ENCODE assay signal across 14 mouse cellular contexts in genomic region chr13:43305181-43305924, GRCm38 (mm10). TPM values are rescaled to one million over a fixed set of nuclear protein-coding genes. Genes with fewer than 3 reads are reported as not detected.
A peak's percentile ranks its signal among the peaks of the same experiment; 100 is the strongest.
DNase-seq lines count a peak whose midpoint lies in the region; ATAC-seq and TF ChIP-seq lines count a peak whose summit lies in the region.
"Had no signal": no experiment of that assay in that cellular context is flagged by ENCODE, and none has a peak within 500 bp of the region (broad histone marks: within the 10 kb centered on the region; RNA-seq: fewer than 3 reads in every experiment).

No protein-coding gene starts in this region.

- peaks cover 11% of the 10 kb centered on the region; the same call in 1 of the 2 replicates for H3K9me3 ChIP-seq in limb, embryonic 13.5 days
- 0 out of 2 replicates have a peak, but pooled peaks cover 2% of the 10 kb centered on the region for H3K9me3 ChIP-seq in limb, embryonic 10.5 days (replicated peaks)
- no peaks in the 10 kb centered on the region for H3K9me3 ChIP-seq in hindbrain, postnatal 0 days (ENCODE audit: low read length)
- peaks cover 13% of the 10 kb centered on the region for H3K9me3 ChIP-seq in forebrain, embryonic 13.5 days (replicated peaks)
- H3K9me3 ChIP-seq: embryonic facial prominence, embryonic 15.5 days; forebrain, embryonic 15.5 days; intestine, embryonic 15.5 days had no signal

- H3K4me3 ChIP-seq in limb, embryonic 13.5 days, result no peak overlapping the region
- H3K4me3 ChIP-seq in limb, embryonic 10.5 days, result no peak overlapping the region
- H3K4me3 ChIP-seq in hindbrain, postnatal 0 days (ENCODE audit: low read length), result no peak overlapping the region; the same call in 1 of the 2 replicates
- no peak overlapping the region for H3K4me3 ChIP-seq in forebrain, embryonic 13.5 days

- TF ChIP-seq CTCF in hindbrain, postnatal 0 days (IDR thresholded peaks at IDR 0.05; ENCODE audit: low read depth), result no peak

- no peaks in the 10 kb centered on the region for H3K36me3 ChIP-seq in limb, embryonic 13.5 days
- no peaks in the 10 kb centered on the region for H3K36me3 ChIP-seq in limb, embryonic 10.5 days
- H3K36me3 ChIP-seq in hindbrain, postnatal 0 days (ENCODE audit: insufficient read depth, low read length), result no peaks in the 10 kb centered on the region
- H3K36me3 ChIP-seq in forebrain, embryonic 13.5 days (ENCODE audit: poor library complexity, severe bottlenecking), result no peaks in the 10 kb centered on the region
- H3K36me3 ChIP-seq: embryonic facial prominence, embryonic 15.5 days; forebrain, embryonic 15.5 days; intestine, embryonic 15.5 days had no signal

- 76% methylated on average over 15 of the region's 15 CpGs for WGBS in limb, embryonic 13.5 days
- WGBS in limb, embryonic 10.5 days, result 80% methylated on average over 15 of the region's 15 CpGs
- WGBS in hindbrain, postnatal 0 days, result 69% methylated on average over 15 of the region's 15 CpGs
- WGBS in forebrain, embryonic 13.5 days, result 78% methylated on average over 15 of the region's 15 CpGs

- H3K9ac ChIP-seq in limb, embryonic 13.5 days, result no peak overlapping the region
- no peak overlapping the region for H3K9ac ChIP-seq in hindbrain, postnatal 0 days (replicated peaks; ENCODE audit: low read length)
- no peak overlapping the region for H3K9ac ChIP-seq in forebrain, embryonic 13.5 days
- H3K9ac ChIP-seq: embryonic facial prominence, embryonic 15.5 days had no signal

- peaks cover 39% of the 10 kb centered on the region for H3K27me3 ChIP-seq in limb, embryonic 13.5 days
- peaks cover 59% of the 10 kb centered on the region for H3K27me3 ChIP-seq in limb, embryonic 10.5 days (ENCODE audit: low read depth, poor library complexity, severe bottlenecking)
- H3K27me3 ChIP-seq in hindbrain, postnatal 0 days (ENCODE audit: insufficient read depth, low read length), result no peaks in the 10 kb centered on the region
- H3K27me3 ChIP-seq in forebrain, embryonic 13.5 days, result peaks cover 25% of the 10 kb centered on the region
- H3K27me3 ChIP-seq: forebrain, embryonic 15.5 days had no signal

- no peak overlapping the region for H3K27ac ChIP-seq in limb, embryonic 13.5 days
- H3K27ac ChIP-seq in limb, embryonic 10.5 days, result no peak overlapping the region
- no peak overlapping the region for H3K27ac ChIP-seq in hindbrain, postnatal 0 days
- H3K27ac ChIP-seq in forebrain, embryonic 13.5 days, result no peak overlapping the region
- H3K27ac ChIP-seq: intestine, embryonic 15.5 days; kidney, postnatal 0 days had no signal

- peaks cover 27% of the 10 kb centered on the region for H3K4me1 ChIP-seq in limb, embryonic 13.5 days
- peaks cover 27% of the 10 kb centered on the region for H3K4me1 ChIP-seq in limb, embryonic 10.5 days
- peaks cover 13% of the 10 kb centered on the region for H3K4me1 ChIP-seq in hindbrain, postnatal 0 days (ENCODE audit: insufficient read depth, low read length)
- peaks cover 34% of the 10 kb centered on the region for H3K4me1 ChIP-seq in forebrain, embryonic 13.5 days

- no peak for ATAC-seq in limb, embryonic 13.5 days (ENCODE audit: low FRiP score, low read depth)
- no peak for ATAC-seq in hindbrain, postnatal 0 days
- no peak for ATAC-seq in forebrain, embryonic 13.5 days

- intact Hi-C loops in heart, postnatal 25 days (cut with DNase I), result loop anchor here (5.0 kb wide), 1 partner anchor 57 kb away; no protein-coding TSS in a partner anchor

- 0 out of 2 replicates have a peak overlapping the region, but pooled peaks have one; percentile 99 for H3K4me2 ChIP-seq in limb, embryonic 13.5 days (replicated peaks)
- H3K4me2 ChIP-seq in hindbrain, postnatal 0 days (ENCODE audit: low read depth, low read length), result peak overlapping the region; percentile 86
- no peak overlapping the region for H3K4me2 ChIP-seq in forebrain, embryonic 13.5 days

- peak; percentile 86 for DNase-seq in heart, adult 11 months
- DNase-seq in heart, postnatal 25 days (ENCODE audit: low spot score), result no peak
- DNase-seq in limb, embryonic 10.5 days (ENCODE audit: low spot score), result no peak
- peak; percentile 45 for DNase-seq in cerebellum, adult 9-10 months
- no peak for DNase-seq in hindbrain, postnatal 0 days (ENCODE audit: low spot score)
- no peak for DNase-seq in embryo, embryonic 9.5 days (ENCODE audit: extremely low spot score)
- DNase-seq: B cell, adult 2 months; thymus, postnatal 4 days had no signal

RNA-seq across cellular contexts. Expression of gene Gfod1, which starts 1.4 kb away (rescaled TPM):
- 10 to 100 TPM; 35.3 to 36.0 TPM for total RNA-seq in heart, postnatal 25 days (2021)
- polyA plus RNA-seq in limb, embryonic 13.5 days (2015; fragmentation: Nextera tagmentation; extraction: Ambion mirVana), result 0.67 and 1.1 TPM in 2 replicates
- polyA plus RNA-seq in limb, embryonic 10.5 days (2016; fragmentation: Nextera tagmentation; extraction: Ambion mirVana), result 0.13 and 0.23 TPM in 2 replicates
- total RNA-seq in hindbrain, postnatal 0 days (2014; rRNA removed), result 26.3 and 26.9 TPM in 2 replicates
- polyA plus RNA-seq in hindbrain, postnatal 0 days (2015; fragmentation: Nextera tagmentation; extraction: Ambion mirVana), result 2.6 and 2.7 TPM in 2 replicates
- 1.2 and 1.3 TPM in 2 replicates for polyA plus RNA-seq in forebrain, embryonic 13.5 days (2015; fragmentation: Nextera tagmentation; extraction: Ambion mirVana)

RNA-seq across cellular contexts. Expression of gene Sirt5, which starts 59.9 kb away (rescaled TPM):
- 10 to 100 TPM; 55.0 to 55.2 TPM for total RNA-seq in heart, postnatal 25 days (2021)
- polyA plus RNA-seq in limb, embryonic 13.5 days (2015; fragmentation: Nextera tagmentation; extraction: Ambion mirVana), result 42.2 and 42.6 TPM in 2 replicates
- polyA plus RNA-seq in limb, embryonic 10.5 days (2016; fragmentation: Nextera tagmentation; extraction: Ambion mirVana), result 31.9 and 41.0 TPM in 2 replicates
- 15.7 and 25.2 TPM in 2 replicates for total RNA-seq in hindbrain, postnatal 0 days (2014; rRNA removed)
- polyA plus RNA-seq in hindbrain, postnatal 0 days (2015; fragmentation: Nextera tagmentation; extraction: Ambion mirVana), result 22.9 and 23.7 TPM in 2 replicates
- 41.0 and 42.1 TPM in 2 replicates for polyA plus RNA-seq in forebrain, embryonic 13.5 days (2015; fragmentation: Nextera tagmentation; extraction: Ambion mirVana)

Comparison
In these comparisons a context has a peak if more than half of its experiments do, and no peak if none do; other contexts are left out.
1. DNase-seq: peak in heart, adult 11 months (single experiment) and cerebellum, adult 9-10 months (single experiment); none in heart, postnatal 25 days (single experiment), limb, embryonic 10.5 days (single experiment), hindbrain, postnatal 0 days (single experiment) and embryo, embryonic 9.5 days (single experiment).